Mouse (Mus musculus): ENCODE measurements at regions not wholly inside any gene's neighbourhood (a gene's known extent, or its start where the extent isn't known, plus 50 kb on each side); places are given as distances from the start of the nearest gene placed in this dataset.
A peak's percentile ranks its signal among the peaks of the same experiment; 100 is the strongest.

GRCm38 (mm10) chr1:6142816-6143215 lies 1335.1 kb downstream of the Gm37988 start:
- DNase-seq (ENCODE audit: low read depth, low spot score), result no peak
- Histone ChIP-seq H3K36me3 (ENCODE audit: control insufficient read depth in 1 of 2, insufficient read depth in 2 of 2, low read length in 2 of 2) (no peaks in the 10 kb centered on the region), H3K79me2 (ENCODE audit: control insufficient read depth, insufficient read depth, low read length, poor library complexity) (no peaks in the 10 kb centered on the region), H3K27ac (ENCODE audit: control insufficient read depth, low read depth, low read length) (no peak overlapping the region), H3K9me3 (replicated peaks; ENCODE audit: insufficient read depth, low read length) (no peaks in the 10 kb centered on the region), H3K9ac (ENCODE audit: control insufficient read depth, low read depth, low read length, poor library complexity, severe bottlenecking) (no peak overlapping the region), H3K4me1 (ENCODE audit: control insufficient read depth in 1 of 2, insufficient read depth in 2 of 2, low read length in 2 of 2) (no peaks in the 10 kb centered on the region), H3K4me3 (ENCODE audit: control insufficient read depth in 1 of 2, insufficient read depth in 1 of 2, low read depth in 2 of 2, low read length in 2 of 2) (no peak overlapping the region), H3K27me3 (ENCODE audit: control insufficient read depth in 1 of 2, insufficient read depth in 2 of 2, low read length in 2 of 2) (no peaks in the 10 kb centered on the region)
- no peak for TF ChIP-seq ETS1 (IDR thresholded peaks at IDR 0.05; ENCODE audit: low read depth, low read length)
- TF ChIP-seq RAD21 (IDR thresholded peaks at IDR 0.05; ENCODE audit: low read depth, low read length), result no peak
- no peak for TF ChIP-seq USF1 (IDR thresholded peaks at IDR 0.05; ENCODE audit: low read depth, low read length)
- TF ChIP-seq CHD1 (IDR thresholded peaks at IDR 0.05; ENCODE audit: low read depth, low read length), result no peak
- TF ChIP-seq USF2 (IDR thresholded peaks at IDR 0.05; ENCODE audit: borderline replicate concordance in 1 of 2, insufficient read depth in 1 of 2, low read depth in 1 of 2, low read length in 2 of 2), result no peak
- no peak for TF ChIP-seq CTCF (IDR thresholded peaks at IDR 0.05 in 2 of 3, conservative IDR thresholded peaks at IDR 0.05 in 1 of 3; ENCODE audit: control insufficient read depth in 1 of 3, insufficient read depth in 1 of 3, low read depth in 2 of 3, low read length in 3 of 3, poor library complexity in 1 of 3, severe bottlenecking in 1 of 3)
- no peak for TF ChIP-seq MYC (IDR thresholded peaks at IDR 0.05; ENCODE audit: low read depth, low read length)
- TF ChIP-seq GATA1 (IDR thresholded peaks at IDR 0.05; ENCODE audit: low read depth, low read length), result no peak
- no peak for TF ChIP-seq POLR2AphosphoS2 (IDR thresholded peaks at IDR 0.05; ENCODE audit: low read length)
- TF ChIP-seq NELFE (IDR thresholded peaks at IDR 0.05; ENCODE audit: low read depth, low read length), result no peak
- TF ChIP-seq CHD2 (IDR thresholded peaks at IDR 0.05; ENCODE audit: low read length), result no peak
- no peak for TF ChIP-seq MAZ (IDR thresholded peaks at IDR 0.05; ENCODE audit: low read depth, low read length)
- TF ChIP-seq EP300 (IDR thresholded peaks at IDR 0.05; ENCODE audit: low read depth in 1 of 2, low read length in 2 of 2), result no peak
- no peak for TF ChIP-seq HCFC1 (IDR thresholded peaks at IDR 0.05; ENCODE audit: low read depth, low read length)
- TF ChIP-seq UBTF (IDR thresholded peaks at IDR 0.05; ENCODE audit: borderline replicate concordance, insufficient read depth, low read depth, low read length), result no peak
- TF ChIP-seq ZC3H11A (IDR thresholded peaks at IDR 0.05; ENCODE audit: low read depth, low read length), result no peak
- TF ChIP-seq TAL1 (IDR thresholded peaks at IDR 0.05; ENCODE audit: low read length), result no peak
- TF ChIP-seq GABPA (IDR thresholded peaks at IDR 0.05; ENCODE audit: low read depth, low read length), result no peak

GRCm38 (mm10) chr1:6143891-6144290 lies 1336.2 kb downstream of the Gm37988 start:
- TF ChIP-seq CTCF (IDR thresholded peaks at IDR 0.05 in 2 of 3, conservative IDR thresholded peaks at IDR 0.05 in 1 of 3; ENCODE audit: control insufficient read depth in 1 of 3, insufficient read depth in 1 of 3, low read depth in 2 of 3, low read length in 3 of 3, poor library complexity in 1 of 3, severe bottlenecking in 1 of 3), result peak in 2 of 3 experiments; percentile 17; a peak in 3 of 6 replicates
- TF ChIP-seq ZMIZ1 (IDR thresholded peaks at IDR 0.05; ENCODE audit: low read depth, low read length), result no peak
- peak; percentile 37 for DNase-seq (ENCODE audit: low read depth, low spot score)
- Histone ChIP-seq H3K36me3 (ENCODE audit: control insufficient read depth in 1 of 2, insufficient read depth in 2 of 2, low read length in 2 of 2) (no peaks in the 10 kb centered on the region), H3K79me2 (ENCODE audit: control insufficient read depth, insufficient read depth, low read length, poor library complexity) (no peaks in the 10 kb centered on the region), H3K9me3 (replicated peaks; ENCODE audit: insufficient read depth, low read length) (no peaks in the 10 kb centered on the region), H3K27me3 (ENCODE audit: control insufficient read depth in 1 of 2, insufficient read depth in 2 of 2, low read length in 2 of 2) (no peaks in the 10 kb centered on the region), H3K9ac (ENCODE audit: control insufficient read depth, low read depth, low read length, poor library complexity, severe bottlenecking) (no peak overlapping the region), H3K27ac (ENCODE audit: control insufficient read depth, low read depth, low read length) (no peak overlapping the region), H3K4me1 (ENCODE audit: control insufficient read depth in 1 of 2, insufficient read depth in 2 of 2, low read length in 2 of 2) (no peaks in the 10 kb centered on the region), H3K4me3 (ENCODE audit: control insufficient read depth in 1 of 2, insufficient read depth in 1 of 2, low read depth in 2 of 2, low read length in 2 of 2) (no peak overlapping the region)
